Mouse (Mus musculus): ENCODE results near the gene Abca13.
A peak's percentile ranks its signal among the peaks of the same experiment; 100 is the strongest.

Abca13 gene

GRCm38 (mm10) chr11:9622888-9623287, 431.1 kb downstream of the Abca13 start:
- no peaks in the 10 kb centered on the region for H3K36me3 ChIP-seq (ENCODE audit: insufficient read depth, low read length)
- H3K4me3 ChIP-seq (replicated peaks; ENCODE audit: low read length), result no peak overlapping the region
- no peaks in the 10 kb centered on the region for H3K4me1 ChIP-seq (replicated peaks; ENCODE audit: low read depth, low read length)
- H3K27me3 ChIP-seq (ENCODE audit: insufficient read depth, low read length), result no peaks in the 10 kb centered on the region
- no peaks in the 10 kb centered on the region for H3K9me3 ChIP-seq (ENCODE audit: low read length)
- no peak for TF ChIP-seq NANOG (IDR thresholded peaks at IDR 0.05; ENCODE audit: borderline replicate concordance, low read length)
- no peak for TF ChIP-seq CTCF (conservative IDR thresholded peaks at IDR 0.05; ENCODE audit: low read length)
- TF ChIP-seq POU5F1 (IDR thresholded peaks at IDR 0.05; ENCODE audit: borderline replicate concordance, low read length), result no peak

GRCm38 (mm10) chr11:9624753-9625152, 433.0 kb downstream of the Abca13 start:
- no peaks in the 10 kb centered on the region for H3K27me3 ChIP-seq (ENCODE audit: insufficient read depth, low read length)
- no peaks in the 10 kb centered on the region for H3K9me3 ChIP-seq (ENCODE audit: low read length)
- no peaks in the 10 kb centered on the region for H3K36me3 ChIP-seq (ENCODE audit: insufficient read depth, low read length)
- no peak for TF ChIP-seq NANOG (IDR thresholded peaks at IDR 0.05; ENCODE audit: borderline replicate concordance, low read length)
- no peak for TF ChIP-seq CTCF (conservative IDR thresholded peaks at IDR 0.05; ENCODE audit: low read length)
- TF ChIP-seq POU5F1 (IDR thresholded peaks at IDR 0.05; ENCODE audit: borderline replicate concordance, low read length), result no peak
- no peak overlapping the region for H3K4me3 ChIP-seq (replicated peaks; ENCODE audit: low read length)
- no peaks in the 10 kb centered on the region for H3K4me1 ChIP-seq (replicated peaks; ENCODE audit: low read depth, low read length)

- H3K9me3 ChIP-seq (ENCODE audit: low read length), result no peaks in the 10 kb centered on the region
- H3K4me1 ChIP-seq (replicated peaks; ENCODE audit: low read depth, low read length), result no peaks in the 10 kb centered on the region
- H3K4me3 ChIP-seq (replicated peaks; ENCODE audit: low read length), result no peak overlapping the region
- TF ChIP-seq NANOG (IDR thresholded peaks at IDR 0.05; ENCODE audit: borderline replicate concordance, low read length) (no peak), POU5F1 (IDR thresholded peaks at IDR 0.05; ENCODE audit: borderline replicate concordance, low read length) (no peak), CTCF (conservative IDR thresholded peaks at IDR 0.05; ENCODE audit: low read length) (no peak)
- H3K27me3 ChIP-seq (ENCODE audit: insufficient read depth, low read length), result no peaks in the 10 kb centered on the region
- H3K36me3 ChIP-seq (ENCODE audit: insufficient read depth, low read length), result no peaks in the 10 kb centered on the region
Measured at GRCm38 (mm10) chr11:9625812-9626211, 434.1 kb downstream of the Abca13 start.

GRCm38 (mm10) chr11:9647272-9647671, 455.5 kb downstream of the Abca13 start:
- H3K9me3 ChIP-seq (ENCODE audit: low read length), result no peaks in the 10 kb centered on the region
- TF ChIP-seq NANOG (IDR thresholded peaks at IDR 0.05; ENCODE audit: borderline replicate concordance, low read length), result no peak
- TF ChIP-seq CTCF (conservative IDR thresholded peaks at IDR 0.05; ENCODE audit: low read length), result no peak
- no peak for TF ChIP-seq POU5F1 (IDR thresholded peaks at IDR 0.05; ENCODE audit: borderline replicate concordance, low read length)
- no peaks in the 10 kb centered on the region for H3K4me1 ChIP-seq (replicated peaks; ENCODE audit: low read depth, low read length)
- no peaks in the 10 kb centered on the region for H3K27me3 ChIP-seq (ENCODE audit: insufficient read depth, low read length)
- H3K36me3 ChIP-seq (ENCODE audit: insufficient read depth, low read length), result no peaks in the 10 kb centered on the region
- no peak overlapping the region for H3K4me3 ChIP-seq (replicated peaks; ENCODE audit: low read length)

GRCm38 (mm10) chr11:9647991-9648390, 456.2 kb downstream of the Abca13 start:
- Histone ChIP-seq H3K4me1 (replicated peaks; ENCODE audit: low read depth, low read length) (no peaks in the 10 kb centered on the region), H3K27me3 (ENCODE audit: insufficient read depth, low read length) (no peaks in the 10 kb centered on the region), H3K4me3 (replicated peaks; ENCODE audit: low read length) (no peak overlapping the region), H3K36me3 (ENCODE audit: insufficient read depth, low read length) (no peaks in the 10 kb centered on the region), H3K9me3 (ENCODE audit: low read length) (no peaks in the 10 kb centered on the region)
- TF ChIP-seq NANOG (IDR thresholded peaks at IDR 0.05; ENCODE audit: borderline replicate concordance, low read length) (no peak), CTCF (conservative IDR thresholded peaks at IDR 0.05; ENCODE audit: low read length) (peak; percentile 50)

GRCm38 (mm10) chr11:9666648-9667255, 475.0 kb downstream of the Abca13 start:
- Histone ChIP-seq H3K9me3 (ENCODE audit: low read length) (no peaks in the 10 kb centered on the region), H3K27me3 (ENCODE audit: insufficient read depth, low read length) (no peaks in the 10 kb centered on the region), H3K36me3 (ENCODE audit: insufficient read depth, low read length) (no peaks in the 10 kb centered on the region), H3K4me3 (replicated peaks; ENCODE audit: low read length) (no peak overlapping the region), H3K4me1 (replicated peaks; ENCODE audit: low read depth, low read length) (no peaks in the 10 kb centered on the region)
- TF ChIP-seq POU5F1 (IDR thresholded peaks at IDR 0.05; ENCODE audit: borderline replicate concordance, low read length), result no peak
- TF ChIP-seq CTCF (conservative IDR thresholded peaks at IDR 0.05; ENCODE audit: low read length), result no peak
- no peak for TF ChIP-seq NANOG (IDR thresholded peaks at IDR 0.05; ENCODE audit: borderline replicate concordance, low read length)

GRCm38 (mm10) chr11:9669430-9669829, 477.7 kb downstream of the Abca13 start:
- Histone ChIP-seq H3K4me3 (replicated peaks; ENCODE audit: low read length) (no peak overlapping the region), H3K9me3 (ENCODE audit: low read length) (no peaks in the 10 kb centered on the region), H3K36me3 (ENCODE audit: insufficient read depth, low read length) (no peaks in the 10 kb centered on the region), H3K27me3 (ENCODE audit: insufficient read depth, low read length) (no peaks in the 10 kb centered on the region), H3K4me1 (replicated peaks; ENCODE audit: low read depth, low read length) (no peaks in the 10 kb centered on the region)
- no peak for TF ChIP-seq POU5F1 (IDR thresholded peaks at IDR 0.05; ENCODE audit: borderline replicate concordance, low read length)
- no peak for TF ChIP-seq CTCF (conservative IDR thresholded peaks at IDR 0.05; ENCODE audit: low read length)
- TF ChIP-seq NANOG (IDR thresholded peaks at IDR 0.05; ENCODE audit: borderline replicate concordance, low read length), result no peak

GRCm38 (mm10) chr11:9684952-9685351, 493.2 kb downstream of the Abca13 start:
- Histone ChIP-seq H3K9me3 (ENCODE audit: low read length) (no peaks in the 10 kb centered on the region), H3K4me1 (replicated peaks; ENCODE audit: low read depth, low read length) (no peaks in the 10 kb centered on the region), H3K27me3 (ENCODE audit: insufficient read depth, low read length) (no peaks in the 10 kb centered on the region), H3K36me3 (ENCODE audit: insufficient read depth, low read length) (no peaks in the 10 kb centered on the region), H3K4me3 (replicated peaks; ENCODE audit: low read length) (no peak overlapping the region)
- TF ChIP-seq NANOG (IDR thresholded peaks at IDR 0.05; ENCODE audit: borderline replicate concordance, low read length) (no peak), POU5F1 (IDR thresholded peaks at IDR 0.05; ENCODE audit: borderline replicate concordance, low read length) (no peak)

GRCm38 (mm10) chr11:9705190-9705589, 513.4 kb downstream of the Abca13 start:
- TF ChIP-seq CTCF (conservative IDR thresholded peaks at IDR 0.05; ENCODE audit: low read length) (no peak), NANOG (IDR thresholded peaks at IDR 0.05; ENCODE audit: borderline replicate concordance, low read length) (no peak), POU5F1 (IDR thresholded peaks at IDR 0.05; ENCODE audit: borderline replicate concordance, low read length) (no peak)
- no peak overlapping the region for H3K4me3 ChIP-seq (replicated peaks; ENCODE audit: low read length)
- no peaks in the 10 kb centered on the region for H3K4me1 ChIP-seq (replicated peaks; ENCODE audit: low read depth, low read length)
- no peaks in the 10 kb centered on the region for H3K9me3 ChIP-seq (ENCODE audit: low read length)
- no peaks in the 10 kb centered on the region for H3K36me3 ChIP-seq (ENCODE audit: insufficient read depth, low read length)
- H3K27me3 ChIP-seq (ENCODE audit: insufficient read depth, low read length), result no peaks in the 10 kb centered on the region

Data from E14TG2a.4 (cell line).